Mouse (Mus musculus): Measurements from ENCODE around the gene Gm6408.
"Not testable (repeated sequence)": the region's sequence is repeated elsewhere in the genome, so short reads cannot be mapped to it uniquely, and the experiment has no call there.

The Gm6408 gene

DNA sequence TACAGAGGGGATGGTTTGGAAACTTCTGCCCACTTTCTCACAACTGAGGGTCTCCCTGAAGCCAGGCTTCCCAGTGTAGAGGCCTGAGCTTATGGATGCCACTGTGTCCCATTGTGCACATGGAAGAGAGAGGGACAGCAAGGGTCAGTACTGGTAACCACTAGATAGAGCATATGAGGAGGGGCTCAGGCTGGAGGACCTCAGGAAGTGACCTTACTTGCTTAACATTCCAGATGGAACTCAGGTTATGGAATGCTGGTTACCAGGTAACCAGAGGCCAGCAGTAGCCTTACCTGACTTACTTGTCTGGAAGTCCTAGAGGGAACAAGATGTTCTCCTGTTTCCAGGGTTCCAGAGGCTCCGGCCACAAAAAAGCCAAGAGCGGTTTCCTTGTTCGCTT is at the start of gene Gm6408:
Gene Gm6408, plus strand, starts transcription at position 301 of the 400 bp plus-strand sequence.
- not testable (repeated sequence) for H3K36me3 ChIP-seq (ENCODE audit: insufficient read depth, low read length); H3K27me3 ChIP-seq (ENCODE audit: insufficient read depth, low read length); H3K4me3 ChIP-seq (replicated peaks; ENCODE audit: low read length); H3K9me3 ChIP-seq (ENCODE audit: low read length); H3K4me1 ChIP-seq (replicated peaks; ENCODE audit: low read depth, low read length)

DNA sequence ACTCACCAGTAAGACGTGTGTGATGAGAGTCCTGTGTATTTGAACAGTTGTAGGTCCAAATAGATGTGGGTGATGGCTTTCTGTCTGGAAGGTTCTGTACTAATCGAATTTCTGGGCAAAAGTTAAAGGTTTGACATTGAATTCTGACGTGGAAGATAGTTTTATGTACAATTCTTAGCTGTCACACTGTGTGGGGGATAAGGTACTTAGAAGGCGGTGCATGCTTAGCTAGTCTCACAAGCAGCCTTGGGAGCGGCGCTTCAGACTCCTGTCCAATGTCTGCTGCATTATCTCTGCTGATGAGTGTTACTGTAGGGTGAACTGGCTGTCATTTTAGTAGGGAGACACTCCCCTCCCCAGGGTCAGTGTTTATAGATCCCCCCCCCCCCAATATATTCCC is 49.3 kb upstream of the Gm6408 start:
- TF ChIP-seq NANOG (IDR thresholded peaks at IDR 0.05; ENCODE audit: borderline replicate concordance, low read length) (no peak), CTCF (conservative IDR thresholded peaks at IDR 0.05; ENCODE audit: low read length) (no peak), POU5F1 (IDR thresholded peaks at IDR 0.05; ENCODE audit: borderline replicate concordance, low read length) (no peak)
- no peaks in the 10 kb centered on the region for H3K27me3 ChIP-seq (ENCODE audit: insufficient read depth, low read length)
- H3K36me3 ChIP-seq (ENCODE audit: insufficient read depth, low read length): peaks cover 63% of the 10 kb centered on the region
- no peak overlapping the region for H3K4me3 ChIP-seq (replicated peaks; ENCODE audit: low read length)
- H3K4me1 ChIP-seq (replicated peaks; ENCODE audit: low read depth, low read length): peaks cover 17% of the 10 kb centered on the region
- peaks cover 6% of the 10 kb centered on the region for H3K9me3 ChIP-seq (ENCODE audit: low read length)

DNA sequence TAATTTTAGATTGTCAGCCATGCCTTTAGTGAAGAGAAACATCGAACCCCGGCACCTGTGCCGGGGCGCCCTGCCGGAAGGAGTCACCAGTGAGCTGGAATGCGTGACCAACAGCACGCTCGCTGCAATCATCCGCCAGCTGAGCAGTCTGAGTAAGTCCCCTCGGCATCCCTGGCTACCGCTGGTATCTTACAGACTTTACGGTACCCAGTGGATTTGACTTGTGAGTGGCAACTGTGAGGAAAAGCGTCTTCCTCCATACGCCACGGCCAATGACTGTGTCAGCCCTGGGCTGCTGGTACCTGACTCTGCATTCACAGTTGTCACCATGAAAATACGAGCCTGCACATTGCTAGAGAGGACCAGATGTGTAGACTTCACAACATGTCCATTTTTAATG is 46.4 kb upstream of the Gm6408 start:
- Histone ChIP-seq H3K27me3 (ENCODE audit: insufficient read depth, low read length) (no peaks in the 10 kb centered on the region), H3K9me3 (ENCODE audit: low read length) (peaks cover 6% of the 10 kb centered on the region), H3K4me1 (replicated peaks; ENCODE audit: low read depth, low read length) (peaks cover 24% of the 10 kb centered on the region), H3K4me3 (replicated peaks; ENCODE audit: low read length) (no peak overlapping the region), H3K36me3 (ENCODE audit: insufficient read depth, low read length) (peaks cover 64% of the 10 kb centered on the region)
- TF ChIP-seq POU5F1 (IDR thresholded peaks at IDR 0.05; ENCODE audit: borderline replicate concordance, low read length) (no peak), CTCF (conservative IDR thresholded peaks at IDR 0.05; ENCODE audit: low read length) (no peak), NANOG (IDR thresholded peaks at IDR 0.05; ENCODE audit: borderline replicate concordance, low read length) (no peak)

GRCm38 (mm10) chr5:146436796-146437195 is 45.0 kb upstream of the Gm6408 start:
- TF ChIP-seq POU5F1 (IDR thresholded peaks at IDR 0.05; ENCODE audit: borderline replicate concordance, low read length): no peak
- TF ChIP-seq CTCF (conservative IDR thresholded peaks at IDR 0.05; ENCODE audit: low read length): no peak
- no peak for TF ChIP-seq NANOG (IDR thresholded peaks at IDR 0.05; ENCODE audit: borderline replicate concordance, low read length)

DNA sequence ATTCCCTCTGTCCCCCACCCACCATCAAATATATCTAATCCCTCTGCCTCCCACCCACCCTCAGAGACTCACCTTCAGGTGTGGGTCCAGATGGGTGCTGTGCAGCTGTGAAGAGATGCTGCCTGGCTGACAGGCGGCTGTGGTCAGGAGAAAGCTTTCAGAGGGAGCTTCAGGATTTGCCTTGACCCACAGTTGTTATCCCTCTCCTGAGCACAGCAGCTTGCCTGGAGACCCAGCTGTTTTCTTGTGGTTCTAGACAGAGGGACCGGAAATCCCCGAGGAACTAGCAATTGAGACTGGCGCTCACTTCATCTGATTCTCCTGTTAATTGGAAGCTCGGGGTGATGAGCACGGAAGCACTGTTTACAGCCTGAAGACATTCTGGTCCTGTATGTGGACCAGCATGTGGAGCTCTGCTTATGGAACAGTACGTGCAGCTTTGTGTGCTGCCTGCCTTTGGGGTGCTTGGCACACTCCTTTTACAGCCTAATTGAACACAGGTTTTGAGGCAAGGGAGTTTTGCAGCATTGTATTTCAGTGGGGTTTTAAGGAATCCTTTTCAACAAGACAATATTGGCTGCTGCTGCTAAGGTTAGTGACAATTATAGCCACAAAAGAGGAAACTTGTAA is 42.5 kb upstream of the Gm6408 start:
- Histone ChIP-seq H3K27me3 (ENCODE audit: insufficient read depth, low read length) (no peaks in the 10 kb centered on the region), H3K4me3 (replicated peaks; ENCODE audit: low read length) (no peak overlapping the region), H3K4me1 (replicated peaks; ENCODE audit: low read depth, low read length) (peaks cover 12% of the 10 kb centered on the region), H3K9me3 (ENCODE audit: low read length) (peaks cover 6% of the 10 kb centered on the region), H3K36me3 (ENCODE audit: insufficient read depth, low read length) (peaks cover 60% of the 10 kb centered on the region)
- TF ChIP-seq NANOG (IDR thresholded peaks at IDR 0.05; ENCODE audit: borderline replicate concordance, low read length): no peak
- TF ChIP-seq CTCF (conservative IDR thresholded peaks at IDR 0.05; ENCODE audit: low read length): no peak
- no peak for TF ChIP-seq POU5F1 (IDR thresholded peaks at IDR 0.05; ENCODE audit: borderline replicate concordance, low read length)

More at GRCm38 (mm10) chr5:146436796-146437195, 45.0 kb upstream of the Gm6408 start:
- Histone ChIP-seq H3K36me3 (ENCODE audit: insufficient read depth, low read length) (peaks cover 58% of the 10 kb centered on the region), H3K27me3 (ENCODE audit: insufficient read depth, low read length) (no peaks in the 10 kb centered on the region), H3K4me3 (replicated peaks; ENCODE audit: low read length) (no peak overlapping the region), H3K9me3 (ENCODE audit: low read length) (peaks cover 6% of the 10 kb centered on the region), H3K4me1 (replicated peaks; ENCODE audit: low read depth, low read length) (peaks cover 21% of the 10 kb centered on the region)

DNA sequence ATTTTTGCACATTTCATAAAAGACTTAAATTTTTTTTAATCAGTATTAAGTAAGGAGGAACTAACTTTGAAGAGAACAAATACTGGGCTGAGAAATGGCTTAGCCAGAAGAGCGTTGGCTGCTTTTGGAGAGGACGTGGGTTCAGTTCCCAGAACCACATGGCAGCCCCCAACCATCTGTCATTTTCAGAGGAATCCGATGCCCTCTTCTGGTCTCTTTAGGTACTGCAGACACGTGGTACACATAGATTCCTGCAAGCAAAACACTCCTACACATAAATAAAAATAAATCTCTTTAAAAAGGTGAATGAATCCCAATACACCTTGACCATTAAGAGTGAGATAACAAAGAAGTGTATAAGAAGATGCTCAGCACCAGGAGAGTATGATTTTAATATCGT is 41.5 kb upstream of the Gm6408 start:
- H3K27me3 ChIP-seq (ENCODE audit: insufficient read depth, low read length): no peaks in the 10 kb centered on the region
- H3K4me3 ChIP-seq (replicated peaks; ENCODE audit: low read length): no peak overlapping the region
- peaks cover 62% of the 10 kb centered on the region for H3K36me3 ChIP-seq (ENCODE audit: insufficient read depth, low read length)
- peaks cover 12% of the 10 kb centered on the region for H3K4me1 ChIP-seq (replicated peaks; ENCODE audit: low read depth, low read length)
- TF ChIP-seq NANOG (IDR thresholded peaks at IDR 0.05; ENCODE audit: borderline replicate concordance, low read length) (no peak), POU5F1 (IDR thresholded peaks at IDR 0.05; ENCODE audit: borderline replicate concordance, low read length) (no peak), CTCF (conservative IDR thresholded peaks at IDR 0.05; ENCODE audit: low read length) (peak; percentile 72)
- peaks cover 6% of the 10 kb centered on the region for H3K9me3 ChIP-seq (ENCODE audit: low read length)

GRCm38 (mm10) chr5:146442767-146443166 is 39.0 kb upstream of the Gm6408 start:
- Histone ChIP-seq H3K9me3 (ENCODE audit: low read length) (peaks cover 12% of the 10 kb centered on the region), H3K4me3 (replicated peaks; ENCODE audit: low read length) (no peak overlapping the region), H3K36me3 (ENCODE audit: insufficient read depth, low read length) (peaks cover 56% of the 10 kb centered on the region), H3K27me3 (ENCODE audit: insufficient read depth, low read length) (no peaks in the 10 kb centered on the region), H3K4me1 (replicated peaks; ENCODE audit: low read depth, low read length) (peaks cover 12% of the 10 kb centered on the region)
- TF ChIP-seq POU5F1 (IDR thresholded peaks at IDR 0.05; ENCODE audit: borderline replicate concordance, low read length) (no peak), NANOG (IDR thresholded peaks at IDR 0.05; ENCODE audit: borderline replicate concordance, low read length) (no peak), CTCF (conservative IDR thresholded peaks at IDR 0.05; ENCODE audit: low read length) (no peak)

GRCm38 (mm10) chr5:146446633-146447032 is 35.1 kb upstream of the Gm6408 start:
- Histone ChIP-seq H3K9me3 (ENCODE audit: low read length) (peaks cover 25% of the 10 kb centered on the region), H3K36me3 (ENCODE audit: insufficient read depth, low read length) (peaks cover 37% of the 10 kb centered on the region), H3K27me3 (ENCODE audit: insufficient read depth, low read length) (no peaks in the 10 kb centered on the region), H3K4me1 (replicated peaks; ENCODE audit: low read depth, low read length) (peaks cover 6% of the 10 kb centered on the region; the same call in 1 of the 2 replicates), H3K4me3 (replicated peaks; ENCODE audit: low read length) (no peak overlapping the region)
- TF ChIP-seq NANOG (IDR thresholded peaks at IDR 0.05; ENCODE audit: borderline replicate concordance, low read length) (no peak), CTCF (conservative IDR thresholded peaks at IDR 0.05; ENCODE audit: low read length) (no peak), POU5F1 (IDR thresholded peaks at IDR 0.05; ENCODE audit: borderline replicate concordance, low read length) (no peak)

Measured in E14TG2a.4 (cell line).